Mouse (Mus musculus): ENCODE measurements around the gene Acbd6. TPM values are rescaled to one million over a fixed set of nuclear protein-coding genes. Genes with fewer than 3 reads are reported as not detected.

Acbd6 gene
- total RNA-seq, 1 experiment = 49.8 TPM

DNA sequence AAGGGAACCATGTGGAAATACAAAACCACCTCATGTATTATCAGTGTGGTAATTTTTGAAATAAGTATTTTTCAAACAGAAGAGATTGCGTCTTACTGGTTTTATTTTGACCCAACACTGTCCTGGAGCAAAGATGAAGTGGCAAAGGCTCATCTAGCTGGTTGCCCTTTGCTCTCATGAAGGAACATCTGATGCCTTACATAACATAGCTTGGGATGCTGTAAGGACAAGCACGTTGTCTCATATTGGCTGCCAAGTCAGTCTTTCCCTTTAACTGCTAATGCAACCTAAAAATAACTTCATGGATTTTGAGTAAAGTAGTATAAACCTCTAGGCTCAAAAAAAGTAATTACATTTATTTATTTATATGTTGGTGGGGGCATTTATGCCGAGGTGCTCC, 38.7 kb downstream of the Acbd6 start:
- TF ChIP-seq HCFC1 (IDR thresholded peaks at IDR 0.05; ENCODE audit: borderline replicate concordance, insufficient read depth, low read length) (no peak), ZC3H11A (IDR thresholded peaks at IDR 0.05; ENCODE audit: borderline replicate concordance, low read depth, low read length) (no peak), MAFK (IDR thresholded peaks at IDR 0.05; ENCODE audit: insufficient read depth, low read depth, low read length) (no peak), ZNF384 (IDR thresholded peaks at IDR 0.05; ENCODE audit: low read depth, low read length) (no peak), CHD2 (IDR thresholded peaks at IDR 0.05; ENCODE audit: low read depth, low read length) (no peak)
- DNase-seq (ENCODE audit: low read depth, low spot score) = no peak
- Histone ChIP-seq H3K27ac (ENCODE audit: insufficient read depth, low read depth, low read length, poor library complexity, severe bottlenecking) (no peak overlapping the region), H3K4me3 (ENCODE audit: insufficient read depth in 1 of 2, low read depth in 1 of 2, low read length in 2 of 2, poor library complexity in 1 of 2, severe bottlenecking in 1 of 2) (no peak overlapping the region), H3K36me3 (ENCODE audit: control insufficient read depth, insufficient read depth, low read length, poor library complexity, severe bottlenecking) (no peaks in the 10 kb centered on the region), H3K9me3 (ENCODE audit: control insufficient read depth, insufficient read depth, low read depth, low read length) (no peaks in the 10 kb centered on the region), H3K9ac (ENCODE audit: insufficient read depth, low read depth, low read length, poor library complexity, severe bottlenecking) (no peak overlapping the region), H3K4me1 (ENCODE audit: control insufficient read depth in 2 of 2, insufficient read depth in 2 of 2, low read length in 2 of 2, poor library complexity in 1 of 2) (no peaks in the 10 kb centered on the region)
- in situ Hi-C loops (cut with MboI; ENCODE audit: low sequenced_read_pairs in 2 of 2, unreplicated experiment in 2 of 2) = no loop called here

DNA sequence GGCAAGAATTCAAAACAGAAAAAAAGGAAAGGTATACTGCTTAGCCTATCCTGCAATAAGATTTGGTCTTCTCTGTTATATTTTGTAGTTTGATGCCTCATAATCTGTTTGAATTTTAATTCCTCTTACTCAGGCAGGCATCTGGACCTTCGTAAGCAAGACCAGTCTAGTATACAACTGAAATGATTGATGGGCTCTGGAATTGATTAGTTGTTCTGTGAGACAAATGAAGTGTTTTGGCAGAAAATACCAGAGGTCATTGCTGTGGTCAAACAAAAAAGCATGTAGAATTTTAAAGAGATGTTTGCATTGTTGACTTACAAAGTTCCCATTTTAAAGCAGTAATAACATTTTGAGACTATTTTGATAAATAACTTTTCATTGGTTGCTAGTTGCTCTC, 46.8 kb downstream of the Acbd6 start:
- DNase-seq (ENCODE audit: low read depth, low spot score) = no peak
- H3K27ac ChIP-seq (ENCODE audit: insufficient read depth, low read depth, low read length, poor library complexity, severe bottlenecking) = no peak overlapping the region
- in situ Hi-C loops (cut with MboI; ENCODE audit: low sequenced_read_pairs in 2 of 2, unreplicated experiment in 2 of 2) = no loop called here
- no peak overlapping the region for H3K4me3 ChIP-seq (ENCODE audit: insufficient read depth in 1 of 2, low read depth in 1 of 2, low read length in 2 of 2, poor library complexity in 1 of 2, severe bottlenecking in 1 of 2)
- no peak overlapping the region for H3K9ac ChIP-seq (ENCODE audit: insufficient read depth, low read depth, low read length, poor library complexity, severe bottlenecking)
- no peaks in the 10 kb centered on the region for H3K36me3 ChIP-seq (ENCODE audit: control insufficient read depth, insufficient read depth, low read length, poor library complexity, severe bottlenecking)
- no peaks in the 10 kb centered on the region for H3K9me3 ChIP-seq (ENCODE audit: control insufficient read depth, insufficient read depth, low read depth, low read length)
- TF ChIP-seq ZC3H11A (IDR thresholded peaks at IDR 0.05; ENCODE audit: borderline replicate concordance, low read depth, low read length) = no peak
- TF ChIP-seq HCFC1 (IDR thresholded peaks at IDR 0.05; ENCODE audit: borderline replicate concordance, insufficient read depth, low read length) = no peak
- no peak for TF ChIP-seq MAFK (IDR thresholded peaks at IDR 0.05; ENCODE audit: insufficient read depth, low read depth, low read length)
- no peak for TF ChIP-seq ZNF384 (IDR thresholded peaks at IDR 0.05; ENCODE audit: low read depth, low read length)
- no peak for TF ChIP-seq CHD2 (IDR thresholded peaks at IDR 0.05; ENCODE audit: low read depth, low read length)
- 0 out of 4 replicates have a peak, but pooled peaks cover 0 to 2% of the 10 kb centered on the region in 2 experiments for H3K4me1 ChIP-seq (ENCODE audit: control insufficient read depth in 2 of 2, insufficient read depth in 2 of 2, low read length in 2 of 2, poor library complexity in 1 of 2)

GRCm38 (mm10) chr1:155605391-155606155, 47.7 kb downstream of the Acbd6 start:
- no peak for DNase-seq (ENCODE audit: low read depth, low spot score)

DNA sequence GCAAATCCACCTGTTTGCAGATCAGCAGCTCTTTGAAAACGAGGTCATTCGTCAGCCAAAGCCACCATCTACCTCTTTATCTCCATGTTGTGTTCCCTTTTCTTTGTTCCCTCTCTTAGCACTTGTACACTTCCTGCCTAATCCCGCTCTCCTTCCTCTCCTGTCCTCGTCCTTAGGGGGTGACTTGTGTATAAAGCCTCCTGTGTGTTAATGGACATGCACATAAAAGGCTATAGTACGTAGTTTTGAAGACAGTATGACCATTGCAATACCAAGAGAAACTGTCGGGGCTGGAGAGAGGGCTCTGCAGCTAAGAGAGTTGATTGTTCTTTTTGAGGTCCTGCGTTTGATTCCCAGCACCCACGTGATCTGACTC, 48.2 kb downstream of the Acbd6 start:
- H3K27ac ChIP-seq (ENCODE audit: insufficient read depth, low read depth, low read length, poor library complexity, severe bottlenecking) = no peak overlapping the region
- H3K9ac ChIP-seq (ENCODE audit: insufficient read depth, low read depth, low read length, poor library complexity, severe bottlenecking) = no peak overlapping the region
- H3K9me3 ChIP-seq (ENCODE audit: control insufficient read depth, insufficient read depth, low read depth, low read length) = no peaks in the 10 kb centered on the region
- in situ Hi-C loops (cut with MboI; ENCODE audit: low sequenced_read_pairs in 2 of 2, unreplicated experiment in 2 of 2) = no loop called here
- 0 out of 4 replicates have a peak, but pooled peaks cover 0 to 2% of the 10 kb centered on the region in 2 experiments for H3K4me1 ChIP-seq (ENCODE audit: control insufficient read depth in 2 of 2, insufficient read depth in 2 of 2, low read length in 2 of 2, poor library complexity in 1 of 2)
- no peak for DNase-seq (ENCODE audit: low read depth, low spot score)
- no peak for TF ChIP-seq ZC3H11A (IDR thresholded peaks at IDR 0.05; ENCODE audit: borderline replicate concordance, low read depth, low read length)
- TF ChIP-seq HCFC1 (IDR thresholded peaks at IDR 0.05; ENCODE audit: borderline replicate concordance, insufficient read depth, low read length) = no peak
- no peak for TF ChIP-seq MAFK (IDR thresholded peaks at IDR 0.05; ENCODE audit: insufficient read depth, low read depth, low read length)
- TF ChIP-seq ZNF384 (IDR thresholded peaks at IDR 0.05; ENCODE audit: low read depth, low read length) = no peak
- no peak for TF ChIP-seq CHD2 (IDR thresholded peaks at IDR 0.05; ENCODE audit: low read depth, low read length)
- no peaks in the 10 kb centered on the region for H3K36me3 ChIP-seq (ENCODE audit: control insufficient read depth, insufficient read depth, low read length, poor library complexity, severe bottlenecking)
- no peak overlapping the region for H3K4me3 ChIP-seq (ENCODE audit: insufficient read depth in 1 of 2, low read depth in 1 of 2, low read length in 2 of 2, poor library complexity in 1 of 2, severe bottlenecking in 1 of 2)

More at GRCm38 (mm10) chr1:155605391-155606155, 47.7 kb downstream of the Acbd6 start:
- H3K4me3 ChIP-seq (ENCODE audit: insufficient read depth in 1 of 2, low read depth in 1 of 2, low read length in 2 of 2, poor library complexity in 1 of 2, severe bottlenecking in 1 of 2) = no peak overlapping the region
- no peaks in the 10 kb centered on the region for H3K36me3 ChIP-seq (ENCODE audit: control insufficient read depth, insufficient read depth, low read length, poor library complexity, severe bottlenecking)
- TF ChIP-seq HCFC1 (IDR thresholded peaks at IDR 0.05; ENCODE audit: borderline replicate concordance, insufficient read depth, low read length) = no peak
- no peaks in the 10 kb centered on the region for H3K9me3 ChIP-seq (ENCODE audit: control insufficient read depth, insufficient read depth, low read depth, low read length)
- H3K4me1 ChIP-seq (ENCODE audit: control insufficient read depth in 2 of 2, insufficient read depth in 2 of 2, low read length in 2 of 2, poor library complexity in 1 of 2) = 0 out of 4 replicates have a peak, but pooled peaks cover 0 to 2% of the 10 kb centered on the region in 2 experiments
- H3K27ac ChIP-seq (ENCODE audit: insufficient read depth, low read depth, low read length, poor library complexity, severe bottlenecking) = no peak overlapping the region
- H3K9ac ChIP-seq (ENCODE audit: insufficient read depth, low read depth, low read length, poor library complexity, severe bottlenecking) = no peak overlapping the region
- in situ Hi-C loops (cut with MboI; ENCODE audit: low sequenced_read_pairs in 2 of 2, unreplicated experiment in 2 of 2) = no loop called here
